Mouse (Mus musculus) kidney, embryonic 16.5 days (tissue): ENCODE measurements around the gene Ptn. TPM values are rescaled to one million over a fixed set of nuclear protein-coding genes. Genes with fewer than 3 reads are reported as not detected.

Experiments
- ATAC-seq: fragments of 200-750 bp; cut with Nextera tagmentation; 2 replicates; pipeline ENCODE4 v1.8.0; 2017; ENCODE audit warnings: moderate TSS enrichment; ENCODE audit not compliant: low FRiP score, low TSS enrichment
- H3K27ac ChIP-seq: fragments of 300-500 bp; sonication (generic); 2 replicates; pipeline ENCODE4 v1.5.1; 2014; ENCODE audit warnings: low read length
- H3K27me3 ChIP-seq: fragments of 300-500 bp; sonication (generic); 2 replicates; pipeline ENCODE4 v1.6.1; 2014; ENCODE audit warnings: low read length, control low read depth, mixed read lengths; ENCODE audit not compliant: insufficient read depth
- H3K36me3 ChIP-seq: fragments of 300-500 bp; sonication (generic); 2 replicates; pipeline ENCODE4 v1.6.1; 2014; ENCODE audit warnings: low read length, control low read depth, mixed read lengths; ENCODE audit not compliant: insufficient read depth
- H3K4me1 ChIP-seq: fragments of 300-500 bp; sonication (generic); 2 replicates; pipeline ENCODE4 v1.6.1; 2014; ENCODE audit warnings: low read length, control low read depth, mixed read lengths; ENCODE audit not compliant: insufficient read depth
- H3K4me2 ChIP-seq: fragments of 300-500 bp; sonication (generic); replicated peaks from 2 replicates; pipeline ENCODE4 v1.6.1; 2014; ENCODE audit warnings: low read depth, low read length
- H3K4me3 ChIP-seq: fragments of 300-500 bp; sonication (generic); 2 replicates; pipeline ENCODE4 v1.5.1; 2014; ENCODE audit warnings: mild to moderate bottlenecking, low read length
- H3K9ac ChIP-seq: fragments of 300-500 bp; sonication (generic); replicated peaks from 2 replicates; pipeline ENCODE4 v1.6.1; 2014; ENCODE audit warnings: low read length
- H3K9me3 ChIP-seq: fragments of 300-500 bp; sonication (generic); 2 replicates; pipeline ENCODE4 v1.6.1; 2016; ENCODE audit warnings: low read length, control low read depth
- WGBS: fragments of 180-500 bp; shearing (Covaris S2); extraction: QIAGEN DNeasy Blood & Tissue Kit; methylation state at CpG from one replicate; pipeline ENCODE4 v1.1.7; 2014; 5-methylcytosine and 5-hydroxymethylcytosine counted together
- polyA plus RNA-seq: library from polyadenylated mRNA; unstranded; fragments of >200 nt; fragmentation: Nextera tagmentation; extraction: Ambion mirVana; gene quantifications from 2 replicates; pipeline ENCODE4 v1.2.1, GENCODE M21; 2015

Ptn gene
- polyA plus RNA-seq, 1 experiment from 2014 or later: 342 TPM

DNA sequence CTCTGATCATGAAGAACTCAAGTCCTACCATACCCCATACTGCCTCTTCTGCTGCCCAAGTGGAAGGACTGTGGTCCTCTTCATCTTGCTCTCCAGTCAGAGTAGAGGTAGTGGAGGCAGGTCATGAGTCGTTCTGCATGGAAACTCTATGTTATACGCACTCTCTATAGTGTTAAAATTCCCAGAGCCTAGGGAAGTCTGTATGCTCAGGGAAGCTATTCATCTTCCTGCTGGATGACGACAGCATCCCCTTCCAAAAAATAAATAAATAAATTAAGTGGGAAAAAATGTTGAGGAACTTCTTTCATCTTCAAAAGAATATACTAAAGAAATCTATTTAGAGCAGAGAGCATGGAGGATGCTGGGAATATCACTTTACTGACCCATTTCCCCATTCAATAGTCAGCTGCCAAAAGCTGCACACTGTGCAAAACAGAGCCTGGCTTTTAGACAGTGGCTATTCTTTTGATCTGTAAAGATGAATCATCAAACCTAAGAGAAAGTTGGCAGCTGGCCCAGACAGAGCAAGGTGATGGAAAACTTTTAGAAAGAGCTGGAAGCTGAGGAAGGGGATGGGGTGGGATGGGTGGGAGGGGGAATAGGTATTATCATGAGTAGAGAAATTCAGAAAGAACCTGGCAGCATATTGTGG lies 84.4 kb downstream of the Ptn start:
- WGBS: 70% methylated on average over 3 of the region's 3 CpGs

DNA sequence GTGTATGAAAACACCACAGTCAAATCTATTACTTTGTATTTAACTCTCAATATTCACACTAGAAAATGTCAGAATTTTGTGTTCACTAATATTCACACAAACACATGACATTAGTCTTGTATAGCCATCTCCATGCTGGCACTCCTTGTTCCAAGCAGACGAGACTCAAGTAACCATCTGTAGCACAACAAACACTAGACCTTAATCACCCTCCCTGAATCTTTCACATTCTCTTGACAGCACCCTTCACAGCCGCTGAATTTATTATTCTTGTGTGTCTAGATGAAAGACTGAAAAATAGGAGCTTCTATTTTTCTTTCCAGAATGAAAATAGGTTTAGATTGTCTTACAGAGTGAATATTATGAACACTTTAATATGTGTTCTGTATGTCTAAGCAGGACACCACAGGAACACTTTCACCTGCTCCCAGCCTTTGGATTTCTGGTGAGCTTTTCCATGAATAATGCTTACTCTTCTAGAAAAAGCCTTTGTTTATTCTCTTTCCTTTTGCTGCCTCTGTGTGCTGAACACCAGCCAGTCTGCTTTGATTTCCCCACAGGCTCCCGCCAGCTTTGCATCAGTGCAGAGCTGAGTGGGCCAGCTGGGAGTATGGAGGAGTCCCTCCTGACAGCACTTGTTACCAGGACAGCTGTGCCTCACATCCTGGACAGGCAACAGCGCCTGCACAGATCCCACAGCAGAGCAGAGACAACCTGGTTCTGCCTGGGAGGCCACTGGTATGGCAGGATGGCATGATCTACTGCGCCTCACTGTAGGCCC lies 87.1 kb downstream of the Ptn start:
- peaks cover 5% of the 10 kb centered on the region; the same call in 1 of the 2 replicates for H3K4me1 ChIP-seq
- ATAC-seq: peak; percentile 90
- no peaks in the 10 kb centered on the region for H3K9me3 ChIP-seq
- WGBS: 35% methylated on average over 5 of the region's 5 CpGs
- H3K4me3 ChIP-seq: no peak overlapping the region
- H3K9ac ChIP-seq: no peak overlapping the region
- no peaks in the 10 kb centered on the region for H3K27me3 ChIP-seq
- H3K36me3 ChIP-seq: peaks cover 16% of the 10 kb centered on the region; the same call in 1 of the 2 replicates
- H3K27ac ChIP-seq: peak overlapping the region; percentile 24; the same call in 1 of the 2 replicates
- no peak overlapping the region for H3K4me2 ChIP-seq

More for the DNA sequence above, 84.4 kb downstream of the Ptn start:
- Histone ChIP-seq H3K27me3 (no peaks in the 10 kb centered on the region), H3K4me1 (peaks cover 5% of the 10 kb centered on the region; the same call in 1 of the 2 replicates), H3K27ac (0 out of 2 replicates have a peak overlapping the region, but pooled peaks have one; percentile 24), H3K4me2 (no peak overlapping the region), H3K9me3 (peaks cover 7% of the 10 kb centered on the region; the same call in 1 of the 2 replicates), H3K4me3 (no peak overlapping the region), H3K9ac (no peak overlapping the region), H3K36me3 (peaks cover 28% of the 10 kb centered on the region)
- no peak for ATAC-seq

DNA sequence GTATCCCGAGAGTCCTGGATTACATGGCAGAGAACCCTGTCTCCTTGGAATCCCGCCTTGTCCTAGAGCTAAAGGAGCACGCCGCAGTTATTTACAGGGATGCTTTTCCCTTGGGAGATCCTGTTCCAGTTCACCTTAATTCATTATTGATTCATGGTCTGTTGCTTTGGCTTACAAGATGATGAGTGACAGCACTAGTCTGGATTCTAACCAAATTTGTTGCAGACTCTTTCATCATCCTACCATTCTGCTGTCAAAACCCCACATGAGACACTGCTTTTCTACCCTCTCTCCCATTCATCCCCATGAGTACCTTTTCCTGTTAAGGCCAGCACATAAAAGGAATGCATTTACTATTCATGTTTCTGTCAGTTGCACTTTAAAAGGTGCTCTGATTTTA lies 96.7 kb downstream of the Ptn start:
- Histone ChIP-seq H3K9ac (no peak overlapping the region), H3K27me3 (no peaks in the 10 kb centered on the region), H3K9me3 (no peaks in the 10 kb centered on the region), H3K27ac (no peak overlapping the region), H3K4me3 (no peak overlapping the region), H3K4me2 (no peak overlapping the region), H3K36me3 (peaks cover 23% of the 10 kb centered on the region), H3K4me1 (no peaks in the 10 kb centered on the region)
- no peak for ATAC-seq
- WGBS: 95% methylated on average over 4 of the region's 4 CpGs

DNA sequence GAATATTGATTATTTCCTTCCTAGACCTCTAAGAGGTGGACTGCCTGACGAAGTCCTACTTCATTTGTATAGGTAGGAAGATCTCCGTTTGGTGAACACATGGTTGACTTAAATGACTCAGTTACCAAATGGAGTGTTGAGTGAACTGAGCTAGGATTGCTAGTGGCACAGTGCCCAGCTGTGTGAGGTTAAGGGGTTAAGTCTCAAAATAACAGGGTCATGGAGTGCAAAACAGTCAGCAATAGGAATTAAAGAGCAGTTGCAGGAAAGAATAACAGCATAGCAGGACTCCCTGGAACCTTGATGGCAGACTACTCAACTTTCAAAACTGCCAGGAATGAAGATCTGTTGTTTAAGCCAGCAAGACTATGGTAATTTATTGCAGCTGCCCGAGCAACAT lies 114.5 kb downstream of the Ptn start:
- H3K4me1 ChIP-seq: no peaks in the 10 kb centered on the region
- 22% methylated on average over 3 of the region's 3 CpGs for WGBS
- peak; percentile 31; the same call in 1 of the 2 replicates for ATAC-seq
- H3K4me3 ChIP-seq: no peak overlapping the region
- no peak overlapping the region for H3K9ac ChIP-seq
- H3K27ac ChIP-seq: no peak overlapping the region
- no peaks in the 10 kb centered on the region for H3K27me3 ChIP-seq
- no peak overlapping the region for H3K4me2 ChIP-seq
- no peaks in the 10 kb centered on the region for H3K36me3 ChIP-seq
- H3K9me3 ChIP-seq: no peaks in the 10 kb centered on the region

DNA sequence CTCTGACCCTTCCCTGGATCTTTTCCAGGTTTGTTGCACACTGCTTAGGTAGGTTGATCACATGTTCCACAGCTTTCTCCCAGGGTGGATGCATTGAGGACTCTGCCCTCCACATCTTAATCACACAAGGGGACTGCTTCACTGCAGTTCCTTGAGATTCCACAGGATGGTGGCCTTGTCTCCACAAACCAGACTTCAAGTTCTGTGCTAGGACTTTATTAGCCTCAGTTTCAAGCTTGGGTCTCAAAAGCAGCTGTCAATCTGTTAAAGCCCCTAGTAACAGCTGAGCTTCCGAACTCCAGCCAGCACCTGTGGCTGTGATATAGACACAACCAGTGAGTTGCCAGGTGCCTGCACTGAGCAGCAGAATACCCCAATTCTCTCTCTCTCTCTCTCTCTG lies 118.5 kb downstream of the Ptn start:
- Histone ChIP-seq H3K9ac (no peak overlapping the region), H3K4me3 (no peak overlapping the region), H3K36me3 (no peaks in the 10 kb centered on the region), H3K27me3 (no peaks in the 10 kb centered on the region), H3K9me3 (no peaks in the 10 kb centered on the region), H3K4me2 (no peak overlapping the region), H3K27ac (no peak overlapping the region), H3K4me1 (no peaks in the 10 kb centered on the region)
- 5% methylated on average over 1 of the region's 1 CpGs for WGBS
- peak; percentile 77 for ATAC-seq

DNA sequence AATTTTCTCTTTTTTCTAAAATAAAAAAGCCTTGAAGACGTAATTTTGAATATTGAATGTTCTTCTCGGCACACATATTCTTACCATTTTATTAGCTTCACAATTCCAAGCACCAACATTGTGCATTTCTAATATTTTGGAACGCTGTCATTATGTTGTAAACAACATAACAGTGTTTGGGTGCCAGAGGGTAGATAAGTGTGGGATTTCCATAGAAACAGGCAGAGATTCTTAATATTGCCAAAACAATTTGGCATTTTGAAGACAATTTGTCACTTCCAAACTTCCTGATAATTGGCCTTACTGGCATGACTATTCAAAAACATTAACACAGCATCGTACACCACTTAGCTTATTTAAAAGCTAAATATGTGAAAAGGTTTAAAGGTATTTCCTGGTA lies 119.1 kb downstream of the Ptn start:
- no peaks in the 10 kb centered on the region for H3K36me3 ChIP-seq
- no peaks in the 10 kb centered on the region for H3K9me3 ChIP-seq
- whole genome bisulfite sequencing: 86% methylated on average over 4 of the region's 4 CpGs
- H3K4me3 ChIP-seq: no peak overlapping the region
- no peak overlapping the region for H3K4me2 ChIP-seq
- no peaks in the 10 kb centered on the region for H3K4me1 ChIP-seq
- ATAC-seq: no peak
- no peaks in the 10 kb centered on the region for H3K27me3 ChIP-seq
- no peak overlapping the region for H3K27ac ChIP-seq
- H3K9ac ChIP-seq: no peak overlapping the region

DNA sequence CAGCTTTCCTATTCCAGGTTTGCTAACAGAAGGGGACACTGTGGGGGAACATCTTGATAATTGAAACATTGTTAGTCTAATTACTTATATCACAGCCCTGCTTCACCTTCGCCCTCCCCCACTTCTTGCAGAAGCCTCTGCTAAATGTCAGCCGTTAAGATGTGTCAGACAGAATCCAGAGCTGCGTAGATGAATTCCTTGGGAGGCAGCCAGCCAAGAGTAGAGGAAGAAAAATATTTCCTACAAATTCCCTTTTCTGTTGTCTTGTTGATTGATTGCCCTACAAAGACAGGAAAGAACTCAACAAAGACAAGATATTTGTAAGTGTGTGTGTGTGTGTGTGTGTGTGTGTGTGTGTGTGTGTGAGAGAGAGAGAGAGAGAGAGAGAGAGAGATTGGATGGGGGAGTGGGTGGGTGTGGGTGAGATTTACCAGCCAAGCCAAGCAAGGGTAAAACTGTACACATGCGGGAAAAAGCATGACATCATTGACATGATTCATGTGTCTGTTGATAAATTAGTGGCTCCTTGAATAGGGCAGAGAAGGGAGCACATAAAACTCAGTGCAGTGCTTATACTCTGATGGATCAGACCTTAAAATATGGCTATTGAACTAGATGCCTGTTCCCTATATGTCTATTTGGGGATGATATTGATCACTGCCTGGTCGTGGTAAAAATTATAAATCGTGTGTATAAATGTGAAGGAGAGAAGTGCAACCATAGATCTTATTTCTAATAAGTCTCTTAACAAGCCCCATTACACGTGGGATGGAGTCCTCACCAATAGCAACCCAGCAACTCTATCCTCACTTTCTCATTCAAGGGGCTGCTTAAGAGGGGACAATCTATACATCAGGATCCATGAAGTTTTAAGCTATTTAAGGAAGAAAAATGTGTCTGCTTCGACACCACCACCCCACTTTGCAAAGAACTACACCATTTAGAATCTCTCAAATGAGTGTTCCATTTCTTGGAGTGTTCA lies 133.0 kb downstream of the Ptn start:
- Histone ChIP-seq H3K4me1 (peaks cover 10% of the 10 kb centered on the region; the same call in 1 of the 2 replicates), H3K4me3 (no peak overlapping the region), H3K27ac (no peak overlapping the region), H3K9me3 (no peaks in the 10 kb centered on the region), H3K9ac (no peak overlapping the region), H3K36me3 (no peaks in the 10 kb centered on the region), H3K4me2 (no peak overlapping the region), H3K27me3 (no peaks in the 10 kb centered on the region)
- ATAC-seq: peak; percentile 75; the same call in 1 of the 2 replicates
- 39% methylated on average over 8 of the region's 8 CpGs for WGBS

DNA sequence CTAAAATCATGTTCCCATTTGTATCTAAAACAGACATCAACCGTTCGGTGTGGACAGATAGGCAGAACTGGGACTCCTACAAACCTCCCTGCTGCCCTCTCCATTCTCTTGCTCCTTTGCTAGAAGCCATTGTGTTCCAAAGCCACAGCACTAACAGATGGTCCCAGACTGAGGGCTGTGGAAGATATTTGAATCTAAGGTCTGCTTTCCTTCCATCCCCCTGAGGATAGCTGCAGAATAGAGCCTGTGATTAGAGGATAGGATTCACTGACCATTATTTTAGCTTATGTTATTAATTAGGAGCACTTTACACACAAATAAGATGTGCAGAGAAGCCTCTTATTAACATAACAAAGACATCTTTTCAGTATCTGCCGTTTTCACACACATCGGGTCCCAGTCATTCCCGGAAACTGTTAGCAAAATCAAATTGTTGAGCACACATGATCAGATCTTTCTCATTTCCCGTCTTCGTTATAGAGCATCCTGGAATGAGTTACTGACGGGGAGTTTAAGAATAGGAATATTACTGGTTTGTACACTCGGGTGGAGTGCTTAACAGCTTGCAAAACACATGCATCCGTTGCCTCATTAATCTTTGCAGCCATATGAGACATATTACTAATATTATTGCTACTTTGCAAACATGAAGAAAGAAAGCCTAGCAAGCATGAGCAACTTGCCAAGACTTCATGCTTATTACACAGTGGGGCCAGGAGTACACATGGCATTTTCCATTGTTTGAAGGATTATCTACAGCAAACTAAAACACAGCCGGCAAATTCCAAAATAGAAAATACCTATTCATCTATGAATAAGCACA lies 137.4 kb downstream of the Ptn start:
- WGBS: 89% methylated on average over 11 of the region's 11 CpGs
- ATAC-seq: no peak
- no peaks in the 10 kb centered on the region for H3K27me3 ChIP-seq
- no peak overlapping the region for H3K9ac ChIP-seq
- no peaks in the 10 kb centered on the region for H3K36me3 ChIP-seq
- peaks cover 9% of the 10 kb centered on the region; the same call in 1 of the 2 replicates for H3K4me1 ChIP-seq
- H3K27ac ChIP-seq: no peak overlapping the region
- no peaks in the 10 kb centered on the region for H3K9me3 ChIP-seq
- no peak overlapping the region for H3K4me3 ChIP-seq
- no peak overlapping the region for H3K4me2 ChIP-seq

DNA sequence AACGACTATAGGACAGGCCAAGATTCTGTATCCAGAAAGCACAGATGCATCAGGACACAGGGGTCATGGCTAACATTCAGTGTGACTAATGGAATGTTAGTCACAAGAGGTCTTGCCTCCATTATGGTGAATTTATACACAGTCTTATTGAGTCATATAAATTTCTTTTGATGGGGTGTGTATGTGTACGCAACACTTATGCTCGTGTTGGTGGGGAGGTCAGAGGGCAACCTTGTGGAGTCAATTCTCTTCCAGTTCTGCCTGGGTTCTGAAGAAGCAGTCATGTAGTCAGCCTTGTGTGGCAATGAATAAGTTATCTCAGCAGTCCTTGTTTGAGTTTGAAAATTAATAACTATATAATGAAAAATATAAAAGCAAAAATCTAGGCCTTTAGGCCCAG lies 138.7 kb downstream of the Ptn start:
- ATAC-seq: no peak

More for the DNA sequence above, 138.7 kb downstream of the Ptn start:
- Histone ChIP-seq H3K9me3 (no peaks in the 10 kb centered on the region), H3K4me1 (0 out of 2 replicates have a peak, but pooled peaks cover 2% of the 10 kb centered on the region), H3K9ac (no peak overlapping the region), H3K4me3 (no peak overlapping the region), H3K27me3 (no peaks in the 10 kb centered on the region), H3K36me3 (no peaks in the 10 kb centered on the region), H3K4me2 (no peak overlapping the region), H3K27ac (no peak overlapping the region)
- 77% methylated on average over 3 of the region's 3 CpGs for WGBS
